Mouse (Mus musculus): ENCODE results near the gene Frrs1. TPM values are rescaled to one million over a fixed set of nuclear protein-coding genes. Genes with fewer than 3 reads are reported as not detected.
"Not testable (repeated sequence)": the region's sequence is repeated elsewhere in the genome, so short reads cannot be mapped to it uniquely, and the experiment has no call there.

Frrs1 gene
- 1 to 10 TPM; 2.1 to 2.3 TPM for total RNA-seq (2021)
- long read RNA-seq, experiment 1, partial matches to known transcripts: 1 of 2 reads
- long read RNA-seq, experiment 1, other reads (novel, unspliced or antisense): 1 of 2 reads
- long read RNA-seq, experiment 2, partial matches to known transcripts: 1 of 3 reads
- long read RNA-seq, experiment 2, other reads (novel, unspliced or antisense): 2 of 3 reads

DNA sequence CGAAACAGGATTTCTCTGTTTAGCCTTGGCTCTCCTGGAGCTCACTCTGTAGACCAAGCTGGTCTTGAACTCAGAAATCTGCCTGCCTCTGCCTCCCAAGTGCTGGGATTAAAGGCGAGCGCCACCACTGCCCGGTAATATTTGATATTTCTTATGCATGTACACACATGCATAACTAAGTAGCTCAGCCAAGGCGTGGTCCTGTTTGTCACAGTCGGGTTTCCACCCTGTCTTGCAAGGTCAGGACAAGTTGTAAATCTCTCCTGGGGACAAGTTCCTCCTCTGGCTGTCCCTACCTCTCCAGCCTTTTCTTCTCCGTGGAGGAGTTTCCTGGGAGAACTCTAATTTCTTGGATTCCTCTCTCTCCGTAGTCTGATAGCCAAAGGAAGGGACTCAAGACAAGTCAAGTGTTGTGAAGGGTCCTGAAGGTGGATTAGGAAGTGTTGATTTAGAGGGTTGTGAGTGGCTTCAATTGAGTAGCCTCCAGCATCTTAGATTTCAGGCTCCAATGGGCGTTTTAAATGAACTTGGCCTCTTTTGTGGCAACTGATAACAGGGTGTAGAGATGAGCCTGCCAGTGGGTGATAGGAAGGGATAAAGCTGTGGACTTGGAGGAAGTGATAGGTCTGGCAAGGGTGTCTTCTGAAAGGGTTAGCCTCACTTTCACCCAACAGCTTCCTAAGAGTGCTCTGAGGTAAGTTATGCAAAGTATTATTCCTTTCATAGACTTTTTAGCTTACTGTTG is at the start of gene Frrs1:
TSS of gene Frrs1 (plus strand) at position 524 of the 745 bp plus-strand sequence.
- DNase-seq: no peak
- intact Hi-C loops (cut with DNase I; ENCODE audit: low total_unique reads): no loop called here

DNA sequence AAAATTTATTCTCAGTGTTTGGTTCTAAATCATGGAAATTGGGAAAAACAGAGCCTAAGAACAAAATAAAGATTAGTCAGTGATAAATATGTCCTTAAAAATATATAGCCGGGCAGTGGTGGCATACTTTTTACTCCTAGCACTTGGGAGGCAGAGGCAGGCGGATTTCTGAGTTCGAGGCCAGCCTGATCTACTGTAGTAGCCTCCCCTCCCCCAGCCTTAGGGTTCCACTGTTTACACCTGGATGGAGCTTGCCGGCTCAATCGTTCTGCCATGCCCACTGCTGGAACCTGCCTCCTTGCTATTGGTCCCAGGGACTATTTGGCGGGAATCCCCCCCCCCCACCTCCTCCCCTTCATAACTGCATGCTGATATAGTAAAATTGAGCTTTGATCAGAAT is 48.9 kb upstream of the Frrs1 start:
- DNase-seq; intact Hi-C loops (cut with DNase I; ENCODE audit: low total_unique reads): not testable (repeated sequence)

DNA sequence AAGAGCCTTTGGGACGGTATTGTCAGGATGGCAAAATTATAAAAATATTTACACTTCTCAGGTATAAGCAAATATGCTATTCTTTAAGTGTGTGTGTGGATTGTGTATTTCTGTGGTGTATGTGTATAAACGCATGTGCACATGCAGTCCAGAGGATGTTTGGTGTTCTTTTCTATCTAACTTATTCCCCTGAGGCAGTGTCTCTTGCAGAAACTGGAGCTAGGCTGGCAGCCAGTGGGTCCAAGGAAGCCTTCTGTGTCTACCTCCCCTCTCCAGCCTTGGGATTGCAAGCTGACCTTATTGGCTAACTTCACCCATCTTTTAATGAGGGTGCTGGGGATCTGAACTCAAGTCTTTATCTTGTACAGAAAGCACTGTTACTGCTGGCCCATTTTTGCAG is 46.3 kb upstream of the Frrs1 start:
- DNase-seq: no peak
- intact Hi-C loops (cut with DNase I; ENCODE audit: low total_unique reads): no loop called here

DNA sequence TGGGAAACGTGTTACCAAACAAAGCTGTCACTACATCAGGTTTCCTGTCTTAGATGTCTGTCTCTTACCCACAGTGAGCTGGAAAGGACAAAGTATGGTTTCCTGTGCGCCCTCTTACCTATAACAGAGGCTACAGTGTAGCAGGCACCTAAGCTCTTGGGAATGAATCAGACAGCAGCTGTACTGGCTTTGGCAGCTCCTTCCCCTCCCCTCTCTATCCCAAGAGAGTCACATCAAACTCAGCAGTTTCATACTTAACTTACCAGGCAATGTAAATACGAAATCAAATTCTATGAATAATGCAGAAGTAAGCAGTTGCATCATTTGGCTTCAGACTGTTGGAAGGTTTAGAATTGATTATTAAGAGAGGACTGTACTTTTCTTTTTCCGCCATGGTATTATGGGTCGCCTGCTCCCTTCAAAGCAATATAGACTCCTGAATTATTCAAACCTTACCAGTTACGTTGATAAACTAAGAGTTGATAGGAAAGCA is 43.9 kb upstream of the Frrs1 start:
- intact Hi-C loops (cut with DNase I; ENCODE audit: low total_unique reads): no loop called here
- DNase-seq: no peak

DNA sequence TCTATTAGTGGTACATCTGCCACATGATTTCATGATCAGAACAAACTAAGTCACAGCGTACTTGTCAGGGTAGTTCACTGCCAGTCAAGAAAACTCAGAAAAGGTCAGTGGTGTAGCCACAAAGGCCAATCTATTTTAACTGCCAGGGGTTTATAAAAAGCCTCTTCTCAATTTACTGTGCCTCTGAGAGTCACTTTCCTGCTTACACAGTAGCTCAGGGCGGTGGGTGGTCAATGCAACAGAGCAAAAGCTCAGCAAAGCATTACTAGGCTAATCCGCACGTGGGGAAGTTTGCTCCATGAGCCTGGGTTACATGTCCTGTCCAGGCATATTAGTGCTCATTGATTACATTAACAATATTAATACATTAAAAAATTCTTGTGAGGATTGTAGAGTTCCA is 43.3 kb upstream of the Frrs1 start:
- intact Hi-C loops (cut with DNase I; ENCODE audit: low total_unique reads): no loop called here

DNA sequence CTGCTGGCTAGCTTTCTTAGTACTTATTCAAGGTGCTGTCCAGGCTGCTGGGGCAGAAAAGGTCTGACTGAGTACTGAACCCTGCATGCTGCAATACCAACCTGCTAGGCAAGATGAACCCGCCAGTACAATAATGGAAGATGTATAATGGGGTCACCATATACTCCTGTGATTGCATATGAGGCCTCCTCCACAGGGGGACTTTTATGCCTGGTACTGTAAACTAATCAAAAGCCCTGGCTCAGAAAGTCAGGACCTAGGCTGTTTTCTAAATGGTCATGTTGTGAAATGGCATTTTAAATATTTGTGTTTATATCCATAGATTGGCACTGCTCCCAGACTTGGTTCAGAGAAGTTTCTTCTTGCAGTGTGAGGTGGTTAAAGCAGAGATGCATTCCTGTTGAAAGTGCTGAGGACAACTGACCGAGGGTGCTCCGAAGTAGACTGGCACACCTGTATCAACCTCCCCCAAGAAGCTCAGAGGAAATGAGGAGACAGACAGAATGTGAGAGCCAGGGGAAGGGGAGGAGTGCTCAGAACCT is 42.5 kb upstream of the Frrs1 start:
- no peak for DNase-seq
- intact Hi-C loops (cut with DNase I; ENCODE audit: low total_unique reads): no loop called here

More for the DNA sequence above, 43.3 kb upstream of the Frrs1 start:
- DNase-seq: peak; percentile 13

DNA sequence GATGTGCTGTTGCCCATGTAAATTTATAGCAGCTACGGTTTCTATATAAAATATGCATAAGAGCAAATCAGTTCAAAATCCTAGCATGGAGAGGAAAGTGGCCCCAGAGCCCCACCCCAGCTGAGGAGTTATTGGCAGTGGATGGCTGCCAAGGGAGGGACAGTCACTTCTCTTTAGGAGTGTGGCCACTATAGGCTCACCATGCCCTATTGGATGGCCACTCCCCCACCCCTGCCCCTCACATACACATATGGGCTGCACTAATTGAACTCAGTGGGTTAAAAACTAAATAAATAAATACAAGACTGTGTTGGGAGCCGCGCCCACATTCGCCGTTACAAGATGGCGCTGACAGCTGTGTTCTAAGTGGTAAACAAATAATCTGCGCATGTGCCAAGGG is 42.0 kb upstream of the Frrs1 start:
- intact Hi-C loops (cut with DNase I; ENCODE audit: low total_unique reads): no loop called here
- no peak for DNase-seq

DNA sequence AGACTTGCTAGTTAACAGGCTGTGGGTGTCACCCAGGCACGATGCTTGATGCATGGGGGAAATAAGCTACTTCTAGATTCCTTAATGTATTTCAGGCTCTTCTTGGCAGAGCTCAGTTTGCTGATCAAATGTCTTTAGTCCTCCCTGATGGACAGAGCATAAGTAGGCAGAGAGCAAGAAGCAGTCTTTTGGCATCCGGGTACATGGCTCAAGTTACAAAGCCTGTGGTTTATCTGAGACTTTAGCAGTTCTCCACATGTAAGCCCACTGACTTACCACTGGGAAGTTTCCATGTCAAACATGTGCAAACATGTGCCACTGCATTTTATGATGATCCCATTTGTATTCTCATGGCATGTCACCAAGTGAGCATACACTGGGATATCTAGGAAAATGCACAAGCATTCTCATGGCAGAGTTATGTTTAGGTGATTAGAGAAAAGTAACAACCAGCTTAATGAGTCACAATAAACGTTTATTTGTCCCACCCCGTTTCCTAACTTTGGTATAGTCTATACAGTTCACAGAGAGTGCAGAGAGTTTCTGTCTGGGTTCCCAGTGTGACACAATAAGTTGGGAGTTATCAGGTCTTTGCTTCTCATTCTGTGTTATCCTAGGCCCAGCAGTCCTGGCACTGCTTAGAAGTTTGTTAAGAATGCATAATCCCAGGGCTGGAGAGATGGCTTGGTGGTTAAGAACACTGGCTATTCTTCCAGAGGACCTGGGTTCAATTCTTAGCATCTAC is 32.6 kb upstream of the Frrs1 start:
- no peak for DNase-seq
- intact Hi-C loops (cut with DNase I; ENCODE audit: low total_unique reads): no loop called here

DNA sequence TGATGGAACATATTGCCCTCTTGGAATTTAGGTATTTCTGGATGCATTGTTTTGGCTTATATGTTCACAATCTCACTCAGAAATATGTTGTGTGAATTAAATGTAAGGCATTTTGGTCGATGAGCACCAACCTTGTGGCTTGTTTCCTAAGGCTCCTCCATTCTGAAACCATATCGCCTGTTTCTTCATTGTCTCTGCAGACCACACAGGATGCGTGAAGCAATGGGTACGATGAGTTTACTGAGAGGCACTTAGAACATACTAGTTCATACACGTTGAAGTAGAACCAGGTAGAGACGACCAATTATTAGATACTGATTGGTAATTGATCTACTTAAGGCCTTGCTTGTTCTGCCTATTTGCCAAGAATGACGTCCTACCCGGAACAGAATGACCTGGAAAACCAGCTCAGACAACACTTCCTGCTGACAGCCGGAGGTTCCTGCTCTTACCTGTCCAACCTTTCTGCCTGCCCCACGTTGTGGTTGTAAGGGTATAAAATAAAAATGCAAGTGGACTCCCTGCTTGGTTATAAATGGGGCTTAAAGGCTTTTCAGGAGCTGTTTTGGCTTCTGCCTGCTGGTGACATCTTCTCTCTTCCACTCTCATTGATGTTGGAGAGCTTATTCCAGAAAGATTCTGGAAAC is 29.9 kb upstream of the Frrs1 start:
- intact Hi-C loops (cut with DNase I; ENCODE audit: low total_unique reads): no loop called here
- DNase-seq: no peak

DNA sequence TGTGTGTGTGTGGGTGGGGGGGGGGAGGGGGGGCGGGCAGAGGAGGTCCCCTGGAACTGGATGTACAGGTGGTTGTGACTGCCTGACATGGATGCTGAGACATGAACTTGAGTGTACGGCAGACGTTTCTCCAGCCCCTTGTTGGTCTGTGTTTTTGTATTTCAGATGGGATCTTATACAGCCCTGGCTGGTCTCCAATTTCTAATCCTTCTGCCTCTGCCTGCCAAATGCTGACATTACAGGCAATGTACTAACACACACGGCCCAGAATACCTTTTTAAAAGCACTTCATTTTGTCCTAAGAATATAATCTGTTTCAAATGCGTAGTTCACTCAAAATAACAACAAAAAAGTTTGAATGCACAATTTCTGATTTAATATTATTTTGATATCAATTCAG is 27.9 kb upstream of the Frrs1 start:
- intact Hi-C loops (cut with DNase I; ENCODE audit: low total_unique reads): loop anchor here (10.0 kb wide), 1 partner anchor 57 kb away; no protein-coding TSS in a partner anchor
- DNase-seq: no peak

DNA sequence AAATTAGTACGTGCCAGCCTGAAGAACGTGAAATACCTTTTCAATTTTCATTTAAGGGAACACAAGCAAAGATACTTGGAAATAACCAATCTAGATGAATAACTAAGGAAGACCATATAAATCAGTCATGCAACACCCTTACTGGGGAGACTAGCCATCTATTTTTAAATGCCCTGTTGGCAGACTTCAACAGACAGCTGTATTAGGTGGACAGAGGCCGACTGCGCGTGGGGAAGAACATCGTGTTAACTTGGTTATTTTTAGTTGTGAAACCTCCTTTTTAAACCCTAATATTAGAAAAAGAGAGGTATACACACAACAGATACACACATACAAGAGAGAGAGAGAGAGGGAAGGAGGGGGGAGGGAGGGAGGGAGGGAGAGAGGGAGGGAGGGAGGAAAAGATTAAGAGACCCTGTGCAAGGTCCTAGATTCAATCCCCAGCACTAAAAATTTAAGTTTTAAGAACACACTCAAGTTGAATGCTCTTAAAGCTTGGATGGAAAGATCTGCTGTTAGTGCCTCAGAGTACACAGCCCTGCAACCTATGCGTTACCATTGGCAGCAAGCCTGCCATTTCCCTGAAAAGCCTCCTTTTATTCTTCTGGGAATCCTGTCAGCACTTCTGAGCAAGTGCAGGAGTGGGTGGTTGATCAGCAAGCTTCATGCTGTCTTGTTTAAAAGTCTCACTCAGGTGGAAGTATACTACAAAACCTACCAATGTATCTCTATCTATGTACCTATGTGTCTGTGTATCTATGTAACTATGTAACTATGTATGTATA is 26.5 kb upstream of the Frrs1 start:
- DNase-seq: peak; percentile 37
- intact Hi-C loops (cut with DNase I; ENCODE audit: low total_unique reads): loop anchor here (10.0 kb wide), 1 partner anchor 58 kb away; no protein-coding TSS in a partner anchor

DNA sequence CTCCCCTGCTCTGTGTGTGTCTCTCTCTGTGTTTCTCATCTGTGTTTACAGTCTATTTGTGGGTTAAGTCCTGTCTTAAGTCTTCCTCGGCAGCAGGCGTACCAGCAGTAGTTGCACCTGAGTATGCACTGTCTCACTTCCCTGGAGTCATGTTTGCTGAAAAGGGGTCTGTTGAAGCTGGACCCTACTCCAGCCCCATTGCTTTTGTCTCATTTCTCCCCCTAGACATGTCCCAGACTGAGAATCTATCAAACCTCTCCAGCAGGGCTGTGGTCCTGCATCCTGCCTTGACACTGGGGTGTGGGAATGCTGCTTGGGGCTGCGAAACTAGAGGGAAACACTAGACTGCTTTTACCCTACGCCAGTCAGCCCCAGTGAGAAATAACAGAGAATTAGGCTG is 25.8 kb upstream of the Frrs1 start:
- DNase-seq: no peak
- intact Hi-C loops (cut with DNase I; ENCODE audit: low total_unique reads): loop anchor here (10.0 kb wide), 1 partner anchor 59 kb away; no protein-coding TSS in a partner anchor

DNA sequence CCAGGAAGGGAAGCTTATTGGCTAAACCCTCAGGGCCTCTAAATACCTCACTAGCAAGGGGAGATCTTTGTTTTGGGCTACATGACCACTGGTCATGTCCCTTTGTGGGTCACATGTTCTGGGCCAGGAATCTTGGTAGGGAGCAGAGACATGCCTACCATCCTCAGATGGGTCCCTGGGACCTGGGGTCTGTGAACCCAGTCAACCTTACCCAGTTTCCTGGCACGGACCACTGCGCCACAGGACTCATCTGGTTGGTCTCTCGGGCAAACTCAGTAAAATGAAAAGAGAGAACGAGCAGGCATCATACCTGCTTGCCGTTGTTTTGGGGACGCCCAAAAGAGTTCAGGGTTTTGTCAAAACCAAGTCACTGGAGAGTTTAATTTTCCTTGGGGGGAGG is 25.0 kb upstream of the Frrs1 start:
- intact Hi-C loops (cut with DNase I; ENCODE audit: low total_unique reads): loop anchor here (10.0 kb wide), 1 partner anchor 59 kb away; no protein-coding TSS in a partner anchor
- no peak for DNase-seq

DNA sequence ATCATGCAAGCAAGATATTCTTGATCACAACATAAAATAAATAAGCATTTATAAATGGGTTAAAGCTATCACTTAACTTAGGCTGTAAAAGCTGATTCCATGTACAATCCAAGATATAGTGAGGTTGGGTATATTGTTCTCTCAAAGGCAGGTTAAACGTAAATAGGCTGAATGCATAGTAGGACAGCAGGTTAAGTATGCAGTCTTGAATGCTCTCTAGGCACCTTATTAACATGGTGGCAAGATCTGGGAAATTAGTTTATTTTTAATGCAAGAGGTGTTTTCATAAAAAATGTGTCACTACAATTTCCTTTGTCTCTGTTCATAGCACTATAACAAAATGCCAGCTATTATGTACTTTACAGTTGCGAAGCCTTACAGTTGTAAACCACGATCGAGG is 23.9 kb upstream of the Frrs1 start:
- no peak for DNase-seq
- intact Hi-C loops (cut with DNase I; ENCODE audit: low total_unique reads): loop anchor here (10.0 kb wide), 1 partner anchor 61 kb away; no protein-coding TSS in a partner anchor

DNA sequence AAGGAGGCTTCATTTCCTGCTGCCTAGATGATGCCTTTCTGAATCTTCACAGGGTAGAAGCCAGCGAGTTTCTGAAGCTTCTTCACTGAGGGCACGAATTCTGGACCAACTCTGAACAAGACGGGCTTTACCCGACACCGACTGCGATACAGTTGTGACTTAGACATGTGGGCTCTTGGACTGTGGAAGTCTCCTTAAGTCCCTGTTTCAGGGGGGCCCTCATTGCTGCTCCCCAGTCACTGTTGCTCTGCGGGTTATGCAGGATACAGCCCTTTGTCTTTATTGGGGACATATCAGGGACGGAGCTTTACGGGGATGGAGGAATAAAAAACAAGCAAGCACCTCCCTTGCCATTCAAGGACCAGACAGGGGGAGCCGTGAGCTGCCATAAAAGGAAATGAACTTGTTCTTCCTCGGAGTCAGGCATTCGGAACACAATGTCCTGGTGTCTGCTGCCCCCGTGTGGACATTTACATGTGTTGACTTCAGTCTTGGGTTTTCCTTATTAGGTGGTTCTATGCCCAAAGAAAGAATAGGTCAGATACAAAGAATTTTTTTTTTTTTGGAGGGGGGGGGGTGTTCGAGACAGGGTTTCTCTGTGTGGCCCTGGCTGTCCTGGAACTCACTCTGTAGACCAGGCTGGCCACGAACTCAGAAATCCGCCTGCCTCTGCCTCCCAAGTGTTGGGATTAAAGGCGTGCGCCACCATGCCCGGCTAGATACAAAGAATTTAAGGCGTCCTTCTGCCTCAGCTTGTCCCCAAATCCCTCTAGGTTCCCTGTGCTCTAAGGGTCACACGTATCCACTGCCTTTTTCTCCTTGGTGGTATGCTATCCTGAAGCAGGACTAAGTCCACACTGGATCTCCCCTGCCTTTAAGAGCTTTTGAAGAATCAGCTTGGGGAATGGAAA is 23.2 kb upstream of the Frrs1 start:
- peak; percentile 84 for DNase-seq
- intact Hi-C loops (cut with DNase I; ENCODE audit: low total_unique reads): loop anchor here (10.0 kb wide), 1 partner anchor 61 kb away; no protein-coding TSS in a partner anchor

DNA sequence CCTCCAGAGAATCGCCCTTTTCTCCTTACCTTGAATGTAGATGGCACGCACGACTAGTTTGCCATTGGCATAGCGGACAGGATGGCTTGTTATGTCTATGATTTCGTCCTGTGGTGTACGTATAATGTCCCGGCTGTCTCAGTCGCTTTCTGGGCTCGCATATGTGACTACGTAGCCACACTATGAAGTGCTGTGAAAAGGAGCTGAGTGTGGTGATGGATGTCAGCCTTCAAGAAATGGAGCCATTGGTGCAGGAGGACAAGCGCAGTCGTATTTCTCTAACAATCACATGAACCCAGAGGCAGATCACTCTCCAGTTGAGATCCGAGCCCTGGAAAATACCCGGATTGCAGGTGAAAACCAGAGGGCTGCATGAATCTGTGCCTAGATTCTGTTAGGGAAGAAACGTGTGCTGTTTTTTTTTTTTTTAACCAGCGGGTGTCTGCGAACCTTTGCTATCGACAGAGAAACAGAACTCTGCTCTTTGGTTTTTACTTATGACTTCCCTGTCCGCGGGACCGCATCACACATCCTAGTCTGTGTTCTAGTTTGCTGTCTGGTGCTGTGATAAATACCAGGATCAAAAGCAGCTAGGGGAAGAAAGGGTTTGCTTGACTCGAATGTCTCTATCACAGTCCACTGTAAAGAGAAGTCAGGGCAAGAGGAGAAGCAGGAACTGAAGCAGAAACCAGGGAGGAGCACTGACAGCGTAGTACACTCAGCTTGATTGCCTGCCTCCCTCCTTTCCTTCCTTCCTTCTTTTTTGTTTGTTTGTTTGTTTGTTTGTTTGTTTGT is 22.4 kb upstream of the Frrs1 start:
- intact Hi-C loops (cut with DNase I; ENCODE audit: low total_unique reads): loop anchor here (10.0 kb wide), 1 partner anchor 62 kb away; no protein-coding TSS in a partner anchor
- DNase-seq: no peak

DNA sequence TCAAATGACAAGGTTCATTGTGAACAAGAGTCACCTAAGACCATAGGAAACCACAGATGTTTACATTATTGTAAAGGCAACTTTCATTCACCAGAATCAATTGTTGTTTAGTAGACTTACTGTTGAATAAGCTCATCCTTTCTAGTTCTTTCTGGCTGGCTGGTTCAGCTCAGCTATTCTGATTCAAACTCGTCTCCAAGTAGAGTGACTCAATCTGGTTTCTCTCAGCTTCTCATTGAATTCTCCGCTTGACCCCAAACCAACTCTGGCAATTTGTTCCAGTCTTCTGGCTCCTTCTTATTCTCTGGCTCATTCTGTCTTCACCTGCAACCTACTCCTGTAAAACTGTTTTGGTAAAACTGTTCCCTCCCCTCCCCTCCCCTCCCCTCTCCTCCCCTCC is 18.0 kb upstream of the Frrs1 start:
- intact Hi-C loops (cut with DNase I; ENCODE audit: low total_unique reads): no loop called here
- DNase-seq: no peak
